Mouse (Mus musculus) erythroblast, embryonic 14.5 days (primary cell): ENCODE measurements around the gene Gadd45gip1.

Experiments used
- GATA1 ChIP-seq: IDR thresholded peaks from 2 replicates; pipeline ENCODE4 v1.6.1; 2012; ENCODE audit warnings: low read length, inconsistent platforms, mixed read lengths
- TAL1 ChIP-seq: IDR thresholded peaks from 3 replicates; pipeline ENCODE4 v1.6.1; 2012; ENCODE audit warnings: low read length, inconsistent platforms, mixed read lengths

- no peak for TF ChIP-seq TAL1
- TF ChIP-seq GATA1, result no peak
These were observed 2.9 kb downstream of the Gadd45gip1 start for GRCm38 (mm10) chr8:84834002-84834865.
